Mouse (Mus musculus) right cerebral cortex, adult 18-20 months (tissue): ENCODE measurements around the gene Flrt1.
A peak's percentile ranks its signal among the peaks of the same experiment; 100 is the strongest.
"Not testable (repeated sequence)": the region's sequence is repeated elsewhere in the genome, so short reads cannot be mapped to it uniquely, and the experiment has no call there.

Experiments used
- DNase-seq: peaks from one replicate; pipeline ENCODE4 v3.0.0; 2022; ENCODE audit warnings: mixed read lengths

Gene Flrt1

DNA sequence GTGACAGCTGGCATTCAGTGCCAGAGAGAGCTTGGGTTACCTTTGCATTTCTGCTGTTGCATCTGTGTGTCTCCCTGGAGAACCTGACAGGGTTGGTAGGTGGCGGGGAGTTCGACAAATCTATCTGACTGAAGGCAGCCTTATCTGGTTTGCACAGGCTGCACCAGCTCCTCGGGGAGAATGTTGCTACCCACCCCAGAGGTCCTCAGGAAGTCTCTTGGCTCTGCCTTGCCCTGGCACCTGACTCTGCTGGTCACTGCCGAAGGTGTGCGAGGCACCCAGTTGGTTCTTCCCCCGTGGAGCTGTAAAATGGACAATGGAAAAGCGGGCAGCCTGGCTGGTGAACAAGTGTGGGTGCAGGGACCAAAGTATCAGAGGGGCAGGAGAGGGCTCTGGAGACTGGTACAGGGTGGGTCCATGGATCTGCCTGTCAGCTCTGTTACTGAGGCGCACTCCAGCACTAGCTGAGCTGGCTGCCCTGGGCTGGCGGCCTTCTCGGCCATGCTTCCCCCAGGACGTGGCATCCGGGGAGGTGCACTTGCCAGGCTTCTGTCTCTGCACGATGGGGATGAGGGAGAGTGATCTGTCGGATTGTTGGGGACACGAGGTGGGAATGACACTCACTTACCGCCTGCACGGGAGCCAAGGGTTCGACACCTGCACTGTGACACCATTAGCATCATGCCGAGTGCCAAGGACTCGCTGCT, 38.0 kb downstream of the Flrt1 start:
- no peak for DNase-seq

DNA sequence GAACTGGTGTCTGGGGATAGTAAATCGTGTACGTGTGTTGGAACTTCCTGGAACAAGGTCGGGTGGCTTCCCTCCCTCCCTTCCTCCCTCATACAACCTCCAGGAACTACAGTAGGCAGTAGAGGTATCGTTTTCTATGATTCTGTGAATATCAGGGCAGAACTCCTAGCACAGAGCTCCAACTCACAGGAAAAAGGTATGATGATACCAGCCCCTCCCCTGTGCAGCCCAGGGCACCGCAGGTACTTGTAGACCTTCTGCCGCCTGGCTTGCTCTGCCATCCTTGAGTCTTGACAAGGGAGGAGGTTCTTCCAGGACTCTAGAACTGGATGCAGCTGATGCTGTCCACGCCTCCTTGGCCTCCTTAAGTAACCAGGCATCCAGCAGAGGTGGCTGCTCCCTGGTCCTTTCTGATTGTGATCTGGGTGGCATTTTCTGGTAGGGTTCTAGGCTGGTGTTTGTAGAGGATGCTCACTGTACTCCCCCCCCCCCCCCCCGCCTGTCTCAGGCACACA, 38.6 kb downstream of the Flrt1 start:
- no peak for DNase-seq

DNA sequence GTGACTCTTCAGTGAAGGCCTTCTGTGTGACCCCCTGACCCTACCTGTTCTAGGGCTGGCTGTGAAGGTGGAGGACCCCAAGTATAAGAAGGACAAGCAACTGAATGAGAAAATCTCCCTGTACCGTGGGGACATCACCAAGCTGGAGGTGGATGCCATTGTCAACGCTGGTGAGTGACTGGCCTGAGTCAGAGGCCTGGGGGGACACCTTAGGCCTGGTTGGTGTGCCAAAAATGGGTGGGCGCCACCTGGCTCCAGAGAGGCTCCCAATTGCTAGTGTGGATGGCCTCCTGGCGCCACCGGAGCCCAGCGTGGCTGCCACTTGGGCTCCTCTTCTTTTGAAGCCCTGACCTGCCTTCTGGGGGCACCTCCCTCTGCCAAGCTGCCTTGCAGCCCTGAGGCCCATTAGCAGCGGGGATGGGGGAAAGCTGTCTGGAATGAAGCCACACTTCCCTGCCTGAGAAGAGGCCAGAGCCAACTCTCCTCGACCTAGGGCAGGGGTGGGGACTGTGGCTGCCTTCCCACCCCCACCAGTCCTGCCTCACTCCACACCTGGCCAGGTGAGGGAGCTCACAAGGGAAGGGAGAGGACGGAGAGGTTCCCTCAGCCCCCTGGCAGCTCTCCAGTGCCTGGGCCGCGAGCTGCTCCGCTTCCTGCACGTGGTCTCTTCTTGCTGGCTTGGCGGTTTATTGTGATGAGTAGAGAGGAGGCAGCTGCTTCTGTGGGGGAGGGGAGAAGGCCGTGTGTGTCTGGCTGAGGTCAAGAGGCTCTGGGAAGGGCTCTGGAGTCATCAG, 39.3 kb downstream of the Flrt1 start:
- no peak for DNase-seq

DNA sequence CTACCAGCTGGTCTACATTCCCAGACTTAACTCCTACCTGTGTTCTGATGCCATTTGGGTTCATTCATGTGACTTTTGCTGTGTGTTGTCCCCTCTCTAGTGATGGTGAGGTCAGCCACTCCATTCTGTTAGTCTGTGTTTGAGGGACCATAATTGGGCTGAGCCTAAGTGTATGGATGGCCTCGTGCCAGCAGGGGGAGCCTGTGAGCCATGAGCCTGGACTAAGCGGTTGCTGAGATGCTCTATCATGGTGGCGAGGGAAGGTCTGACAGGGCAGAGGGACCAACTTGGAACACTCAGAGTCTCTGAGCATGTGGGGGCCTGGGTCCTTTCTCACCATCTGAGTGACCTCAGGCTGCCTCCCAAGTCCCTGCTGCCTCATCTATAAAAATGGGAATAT, 41.0 kb downstream of the Flrt1 start:
- peak; percentile 83 for DNase-seq

DNA sequence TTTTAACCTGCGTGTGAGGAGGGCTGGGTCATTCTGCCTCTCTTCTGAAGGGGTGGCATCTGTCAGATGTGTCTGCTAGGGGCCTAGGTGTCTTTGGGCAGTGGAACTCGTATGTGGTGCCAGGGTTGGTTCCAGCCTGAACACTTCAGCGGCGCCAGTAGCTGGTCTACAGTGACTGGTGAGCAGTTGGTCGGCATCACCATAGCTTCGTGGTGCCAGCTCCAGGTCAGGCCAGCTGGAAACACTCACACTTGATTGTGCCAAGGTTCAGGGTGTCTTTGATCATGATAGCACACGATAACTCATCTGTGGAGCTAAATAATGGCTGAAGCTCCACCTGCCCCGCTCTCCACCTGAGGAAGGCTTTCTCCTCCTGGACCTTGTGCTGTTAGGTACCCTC, 42.6 kb downstream of the Flrt1 start:
- no peak for DNase-seq

DNA sequence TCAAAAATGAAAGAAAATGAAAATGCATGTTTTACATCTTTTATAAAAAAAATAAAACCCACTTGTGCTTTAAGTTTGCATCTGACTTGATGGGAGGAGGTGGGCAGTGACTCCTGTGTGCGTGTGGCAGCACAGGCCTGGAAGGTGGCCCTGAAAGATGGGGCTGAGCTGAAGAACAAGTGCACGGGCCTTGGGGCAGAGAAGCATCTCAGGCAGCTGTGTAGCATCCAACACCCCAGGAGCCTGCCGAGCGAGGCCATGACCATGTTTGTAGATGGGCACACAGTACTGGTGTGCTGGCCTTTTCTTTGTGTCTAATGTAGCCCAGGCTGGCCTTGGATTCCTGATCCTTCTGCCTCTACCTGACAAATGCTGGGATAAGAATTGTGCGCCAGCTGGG, 43.4 kb downstream of the Flrt1 start:
- DNase-seq, result no peak

GRCm38 (mm10) chr19:7058541-7058940, 47.0 kb downstream of the Flrt1 start:
- DNase-seq, result no peak

- DNase-seq, result peak; percentile 72
Observed at GRCm38 (mm10) chr19:7057722-7058207, 47.8 kb downstream of the Flrt1 start.

- DNase-seq, result no peak
Observed at GRCm38 (mm10) chr19:7057126-7057721, 48.3 kb downstream of the Flrt1 start.

DNA sequence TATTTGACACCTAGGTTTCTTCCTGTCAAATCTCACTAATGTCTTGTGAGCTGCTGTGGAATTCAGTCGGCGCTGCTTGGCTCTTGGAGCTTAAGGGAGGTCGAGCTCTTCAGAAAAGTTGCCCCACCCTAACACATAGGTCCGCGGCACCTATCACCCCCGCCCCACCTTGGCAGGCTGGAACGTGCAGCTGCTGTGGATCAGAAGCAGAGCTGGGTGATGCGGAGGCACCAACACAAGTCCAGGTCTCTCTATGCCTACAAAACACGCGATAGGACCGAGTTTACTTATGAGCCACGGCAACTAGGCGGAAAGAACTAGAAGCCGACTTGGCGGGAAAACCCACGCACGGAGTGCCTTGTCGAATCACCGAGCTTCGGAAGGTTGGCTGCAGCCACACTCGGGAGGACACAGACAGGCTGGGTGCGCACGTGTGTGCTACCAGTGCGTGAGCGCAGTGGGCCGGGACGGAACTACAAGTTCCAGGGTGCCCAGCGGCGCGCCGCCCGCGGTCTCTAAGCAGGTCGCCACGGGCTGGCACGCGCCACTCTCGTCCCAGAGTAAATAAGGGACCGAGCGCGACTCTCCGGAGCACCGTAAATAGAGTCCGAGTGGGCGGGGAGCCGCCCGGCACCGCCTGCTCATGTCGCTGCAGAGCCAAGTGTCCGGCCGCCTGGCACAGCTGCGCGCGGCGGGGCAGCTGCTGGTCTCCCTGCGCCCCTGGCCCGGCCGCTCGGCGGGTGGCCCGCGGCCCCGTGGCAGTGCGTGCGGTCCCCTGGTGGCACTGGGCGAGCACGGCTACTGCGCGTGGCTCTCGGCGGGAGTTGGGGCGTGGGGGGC, 49.1 kb downstream of the Flrt1 start, which contains the start of gene Macrod1:
TSS of gene Macrod1 (plus strand) at position 563 of the 840 bp plus-strand sequence.
- DNase-seq, result peak; percentile 86

DNA sequence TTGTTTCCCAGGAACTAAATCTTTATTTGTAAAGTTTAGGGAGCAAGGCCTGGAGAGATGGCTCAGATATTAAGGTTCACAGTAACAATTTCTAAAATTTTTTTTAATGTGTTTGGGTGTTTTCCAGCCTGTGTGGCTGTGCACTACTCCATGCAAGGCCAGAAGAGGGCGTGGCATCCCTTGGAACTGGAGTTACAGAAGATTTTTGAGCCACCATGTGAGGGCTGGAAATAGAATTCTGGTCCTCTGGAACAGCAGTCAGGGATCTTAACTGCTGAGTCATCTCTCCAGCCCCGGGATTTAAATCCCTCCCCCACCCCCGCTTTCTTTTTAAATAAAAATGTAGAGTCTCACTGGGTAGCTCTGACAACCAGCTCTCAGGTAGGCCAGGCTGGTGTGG, 50.4 kb downstream of the Flrt1 start:
- DNase-seq, result no peak

GRCm38 (mm10) chr19:7054772-7055171, 50.8 kb downstream of the Flrt1 start:
- DNase-seq, result no peak

- not testable (repeated sequence) for DNase-seq
Observed at GRCm38 (mm10) chr19:7053382-7053781, 52.1 kb downstream of the Flrt1 start.

- DNase-seq, result no peak
Observed at GRCm38 (mm10) chr19:7044706-7045105, 60.8 kb downstream of the Flrt1 start.

DNA sequence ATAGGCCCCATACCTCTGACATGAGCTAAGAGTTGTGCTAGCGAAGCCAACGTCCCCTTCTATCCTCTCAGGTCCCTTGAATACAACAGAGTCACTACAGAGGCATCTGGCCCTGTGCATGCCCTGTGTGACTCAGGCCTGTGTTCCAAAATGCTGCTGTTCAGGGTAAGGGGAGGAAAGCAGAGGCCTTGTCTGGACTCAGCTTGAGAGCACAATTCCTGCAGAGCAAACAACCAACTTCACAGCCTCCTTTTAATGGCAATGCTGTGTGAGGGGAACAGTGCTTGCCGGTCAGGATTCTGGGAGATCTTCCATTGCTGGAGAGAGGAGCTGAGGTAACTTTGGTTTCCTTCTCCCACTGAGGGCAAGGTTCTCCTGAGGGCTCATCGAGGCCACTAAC, 61.2 kb downstream of the Flrt1 start:
- no peak for DNase-seq
